Mouse (Mus musculus) bone marrow, adult 2 months (tissue): ENCODE measurements around the gene Stfa2l1. TPM values are rescaled to one million over a fixed set of nuclear protein-coding genes. Genes with fewer than 3 reads are reported as not detected.
"Not testable (repeated sequence)": the region's sequence is repeated elsewhere in the genome, so short reads cannot be mapped to it uniquely, and the experiment has no call there.

ENCODE experiments used
- H3K27ac ChIP-seq: fragments of 200-500 bp; 2 replicates; pipeline ENCODE4 v1.5.1; 2012; ENCODE audit warnings: low read depth, mild to moderate bottlenecking, control low read depth, inconsistent platforms, low read length; ENCODE audit not compliant: control insufficient read depth, poor library complexity, insufficient read depth
- H3K4me1 ChIP-seq: fragments of 200-500 bp; 2 replicates; pipeline ENCODE4 v1.6.1; 2011; ENCODE audit warnings: low read length; ENCODE audit not compliant: control insufficient read depth, insufficient read depth
- H3K4me3 ChIP-seq: fragments of 200-500 bp; replicated peaks from 2 replicates; pipeline ENCODE3; 2011; ENCODE audit warnings: mild to moderate bottlenecking, low read depth, low read length, control low read depth; ENCODE audit not compliant: control insufficient read depth
- CTCF ChIP-seq: fragments of 200-500 bp; IDR thresholded peaks from 2 replicates; pipeline ENCODE4 v1.5.1; 2011; ENCODE audit warnings: low read length, control low read depth; ENCODE audit not compliant: control insufficient read depth, insufficient read depth
- POLR2A ChIP-seq: fragments of 200-500 bp; IDR thresholded peaks from 2 replicates; pipeline ENCODE4 v1.6.1; 2011; ENCODE audit warnings: low read depth, mild to moderate bottlenecking, control low read depth, low read length, borderline replicate concordance; ENCODE audit not compliant: control insufficient read depth
- WGBS: fragments of 180-500 bp; shearing (Covaris S2); methylation state at CpG from one replicate; pipeline ENCODE4 v1.1.7; 2018; 5-methylcytosine and 5-hydroxymethylcytosine counted together
- polyA plus RNA-seq: library from polyadenylated mRNA; stranded (reverse); fragments of >200 nt; gene quantifications from 2 replicates; pipeline ENCODE4 v1.2.4, GENCODE M21; 2011; ENCODE audit warnings: low replicate concordance; ENCODE audit not compliant: missing spikeins, insufficient read depth, insufficient read length

Gene Stfa2l1
- polyA plus RNA-seq = 27.1 and 73.8 TPM in 2 replicates

DNA sequence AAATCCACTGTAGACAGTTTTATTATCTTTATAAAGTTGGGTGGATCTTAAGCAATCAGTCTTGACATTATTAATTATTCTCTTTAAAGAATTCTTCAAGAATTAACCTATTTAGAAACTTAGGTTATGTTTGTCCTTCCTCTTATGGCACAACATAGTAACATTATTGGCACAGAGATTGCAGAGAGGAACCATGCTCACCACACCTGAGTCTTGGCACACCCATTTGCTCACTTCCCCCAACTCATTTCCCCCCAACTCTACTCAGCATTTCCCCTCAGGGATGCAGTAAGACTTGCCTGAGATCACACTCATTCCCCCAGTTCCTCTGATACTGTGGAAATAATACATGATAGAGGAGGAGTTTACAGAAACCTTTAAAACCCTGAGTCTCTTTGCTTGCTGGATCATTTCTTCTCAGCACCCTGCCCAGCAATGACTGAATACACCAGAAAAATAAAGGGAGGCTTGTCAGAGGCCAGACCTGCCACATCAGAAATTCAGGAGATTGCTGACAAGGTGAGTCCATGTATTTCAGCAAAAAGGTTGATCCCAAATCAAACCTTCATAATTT lies at the start of gene Stfa2l1:
Stfa2l1 (plus strand) TSS at position 410 of the 574 bp plus-strand sequence.
- no peak within 1 kb of the TSS for H3K27ac ChIP-seq
- no peaks in the 10 kb centered on the region for H3K4me1 ChIP-seq
- no peak within 1 kb of the TSS for H3K4me3 ChIP-seq
- TF ChIP-seq CTCF (no peak), POLR2A (no peak)

DNA sequence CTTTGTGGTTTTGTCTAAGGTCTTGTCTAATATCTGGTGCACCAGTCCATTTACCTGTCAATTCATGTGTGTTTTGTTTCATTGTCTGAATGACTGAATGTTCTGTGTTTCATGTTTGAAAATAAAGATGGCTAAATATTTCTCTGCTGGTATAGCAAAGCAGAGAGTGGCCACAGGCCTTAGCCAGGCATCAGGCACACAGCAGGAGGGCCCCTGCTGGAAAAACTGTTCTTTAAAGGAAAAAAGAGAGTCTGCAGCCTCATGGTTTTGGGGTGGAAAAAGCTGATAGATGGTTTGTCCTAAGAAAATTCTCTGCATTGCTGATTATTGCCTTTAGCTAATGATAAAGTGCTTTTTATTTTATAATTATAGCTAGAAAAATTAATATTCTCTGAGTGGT lies 45.1 kb upstream of the Stfa2l1 start:
- not testable (repeated sequence) for H3K27ac ChIP-seq, H3K4me1 ChIP-seq, H3K4me3 ChIP-seq

DNA sequence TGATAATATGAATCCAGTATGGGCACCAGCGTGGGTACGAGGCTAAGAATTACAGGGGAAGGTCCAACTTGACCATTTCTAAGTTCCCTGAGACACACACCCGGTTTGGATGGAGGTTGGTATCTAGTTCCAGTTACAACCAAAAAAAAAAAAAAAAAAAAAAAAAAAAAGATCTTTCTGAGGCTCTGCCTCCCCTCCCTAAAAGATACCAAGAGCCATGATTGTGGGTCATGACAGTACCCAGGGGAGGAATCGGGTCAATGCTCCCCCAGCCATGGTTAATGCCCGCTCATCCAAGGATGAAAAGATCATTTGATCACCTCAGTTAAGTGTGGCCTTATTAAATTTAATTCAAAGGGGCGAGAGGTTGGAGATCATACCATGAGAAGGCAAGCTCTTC lies 40.9 kb upstream of the Stfa2l1 start:
- H3K4me1 ChIP-seq, H3K4me3 ChIP-seq, H3K27ac ChIP-seq: not testable (repeated sequence)
- WGBS = 79% methylated on average over 6 of the region's 6 CpGs

DNA sequence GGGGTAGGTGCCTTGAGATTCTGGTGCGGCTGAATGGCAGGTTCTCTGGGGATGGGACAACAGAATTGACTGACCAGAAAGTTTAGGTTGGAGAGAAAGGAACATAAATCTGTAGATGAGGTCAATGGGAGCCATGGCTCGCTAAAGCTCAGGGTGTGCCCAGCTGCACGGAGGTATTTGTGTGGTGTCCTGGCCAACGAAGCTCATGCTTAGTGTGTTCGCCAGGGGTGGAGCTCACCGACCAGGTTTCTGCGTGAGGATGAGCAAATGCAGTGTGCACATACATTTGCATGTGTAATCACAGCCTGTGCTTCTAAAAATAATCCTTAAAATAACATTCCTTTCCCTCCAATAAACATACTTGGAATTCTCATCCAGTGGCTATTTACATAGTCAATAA lies 28.5 kb upstream of the Stfa2l1 start:
- H3K4me1 ChIP-seq = no peaks in the 10 kb centered on the region
- no peak overlapping the region for H3K4me3 ChIP-seq
- H3K27ac ChIP-seq = no peak overlapping the region
- no peak for TF ChIP-seq POLR2A
- TF ChIP-seq CTCF = no peak
- 87% methylated on average over 7 of the region's 7 CpGs for WGBS

DNA sequence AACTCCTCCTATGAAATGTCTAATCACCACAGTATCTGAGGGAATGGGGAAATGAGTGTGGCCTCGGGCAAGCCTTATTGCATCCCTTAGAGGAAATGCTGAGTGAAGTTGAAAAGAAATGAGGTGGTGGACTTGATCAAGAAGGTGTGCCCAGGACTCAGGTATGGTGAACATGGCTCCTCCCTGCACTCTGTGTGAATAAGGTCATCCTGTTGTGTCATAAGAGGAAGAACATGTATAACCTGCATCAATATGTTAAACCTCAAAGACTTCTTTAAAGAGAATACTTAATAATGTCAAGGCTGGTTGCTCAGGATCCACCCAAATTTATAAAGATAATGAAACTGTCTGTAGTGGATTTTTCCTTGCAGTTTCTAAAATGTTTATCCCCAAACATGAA lies 25.5 kb upstream of the Stfa2l1 start, which contains the start of gene Csta1:
Csta1 (minus strand) TSS at position 101 of the 400 bp plus-strand sequence.
- Histone ChIP-seq H3K27ac (no peak within 1 kb of the TSS), H3K4me3 (no peak within 1 kb of the TSS), H3K4me1 (no peaks in the 10 kb centered on the region)
- 74% methylated on average over 1 of the region's 1 CpGs for WGBS
- TF ChIP-seq POLR2A = no peak
- TF ChIP-seq CTCF = no peak

DNA sequence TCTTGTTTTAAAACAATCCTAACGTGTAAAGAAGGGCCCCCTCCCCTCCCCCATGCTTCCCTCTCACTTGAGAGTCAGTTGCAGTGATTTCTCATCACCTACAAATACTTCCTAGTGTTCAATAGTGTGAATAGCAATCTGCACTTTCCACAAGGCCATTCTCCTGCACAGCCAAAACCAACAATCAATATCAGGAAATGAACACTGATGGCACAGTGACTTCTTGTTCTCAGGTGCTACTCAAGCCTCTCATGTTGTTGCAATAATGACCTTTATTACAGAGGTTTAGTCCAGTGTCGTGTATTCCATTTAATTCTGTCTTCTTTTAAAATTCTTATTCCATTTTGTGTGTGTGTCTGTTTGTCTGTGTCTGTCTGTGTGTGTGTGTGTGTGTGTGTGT lies 18.4 kb upstream of the Stfa2l1 start:
- H3K4me3 ChIP-seq = no peak overlapping the region
- TF ChIP-seq POLR2A (no peak), CTCF (no peak)
- H3K27ac ChIP-seq = no peak overlapping the region
- 57% methylated on average over 2 of the region's 2 CpGs for WGBS
- H3K4me1 ChIP-seq = no peaks in the 10 kb centered on the region

DNA sequence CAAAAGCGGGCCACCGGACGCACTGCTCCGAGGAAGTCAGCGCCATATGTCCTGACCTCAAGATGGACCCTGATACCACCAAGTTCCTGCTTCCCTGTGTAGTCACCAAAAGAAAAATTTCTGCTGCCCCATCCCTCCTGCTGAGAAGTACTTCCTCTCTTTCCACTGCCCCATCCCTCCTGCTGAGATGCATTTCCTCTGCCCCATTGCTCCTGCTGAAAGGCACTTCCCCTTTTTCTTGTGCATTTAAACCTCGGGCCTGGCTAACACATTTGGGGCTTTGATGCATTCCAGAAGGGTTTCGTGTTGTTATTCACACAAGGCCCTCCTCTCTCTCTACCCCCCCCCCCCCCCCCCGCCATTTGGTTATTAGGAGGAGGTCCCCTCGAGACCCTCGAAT lies 11.2 kb downstream of the Stfa2l1 start:
- H3K4me3 ChIP-seq = not testable (repeated sequence)

DNA sequence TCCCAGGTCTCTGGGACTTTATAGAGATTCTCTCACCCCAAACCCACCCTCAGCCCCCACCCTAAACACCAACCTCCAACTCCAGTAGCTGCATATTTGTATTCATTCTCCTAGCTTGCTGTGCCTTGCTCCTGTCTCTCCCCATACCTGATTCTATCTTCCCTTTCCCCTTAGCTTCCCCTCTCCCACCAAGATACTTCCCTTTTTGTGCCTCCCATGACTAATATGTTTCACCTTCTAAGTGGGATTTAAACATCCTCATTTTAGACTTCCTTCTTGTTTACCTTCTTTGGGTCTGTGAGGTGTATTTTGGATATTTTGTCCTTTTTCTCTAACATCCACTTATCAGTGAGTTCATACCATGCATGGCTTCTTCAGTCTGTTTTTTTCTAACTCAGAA lies 19.5 kb downstream of the Stfa2l1 start:
- Histone ChIP-seq H3K4me1 (no peaks in the 10 kb centered on the region), H3K27ac (no peak overlapping the region), H3K4me3 (no peak overlapping the region)
- TF ChIP-seq POLR2A (no peak), CTCF (no peak)

More for the DNA sequence above, 11.2 kb downstream of the Stfa2l1 start:
- H3K4me1 ChIP-seq, H3K27ac ChIP-seq: not testable (repeated sequence)
- 84% methylated on average over 10 of the region's 10 CpGs for WGBS

DNA sequence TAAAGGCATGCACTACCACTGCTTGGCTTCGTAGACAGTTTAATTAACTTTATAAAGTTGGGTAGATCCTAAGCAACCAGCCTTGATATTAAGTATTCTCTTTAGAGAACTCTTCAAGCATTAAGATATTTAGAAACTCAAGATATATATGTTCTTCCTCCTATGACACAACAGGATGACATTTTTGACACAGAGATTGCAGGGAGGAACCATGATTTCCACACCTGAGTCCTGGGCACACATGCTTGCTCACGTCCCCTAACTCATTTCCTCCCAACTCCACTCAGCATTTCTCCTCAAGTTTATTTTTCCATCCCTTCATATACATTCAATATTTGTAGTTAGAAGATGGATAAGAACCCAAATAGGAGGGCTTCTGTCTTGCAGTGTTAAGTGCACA lies 23.3 kb downstream of the Stfa2l1 start:
- Histone ChIP-seq H3K4me1 (no peaks in the 10 kb centered on the region), H3K4me3 (no peak overlapping the region), H3K27ac (no peak overlapping the region)
- no peak for TF ChIP-seq POLR2A
- TF ChIP-seq CTCF = no peak
- 61% methylated on average over 2 of the region's 2 CpGs for WGBS

DNA sequence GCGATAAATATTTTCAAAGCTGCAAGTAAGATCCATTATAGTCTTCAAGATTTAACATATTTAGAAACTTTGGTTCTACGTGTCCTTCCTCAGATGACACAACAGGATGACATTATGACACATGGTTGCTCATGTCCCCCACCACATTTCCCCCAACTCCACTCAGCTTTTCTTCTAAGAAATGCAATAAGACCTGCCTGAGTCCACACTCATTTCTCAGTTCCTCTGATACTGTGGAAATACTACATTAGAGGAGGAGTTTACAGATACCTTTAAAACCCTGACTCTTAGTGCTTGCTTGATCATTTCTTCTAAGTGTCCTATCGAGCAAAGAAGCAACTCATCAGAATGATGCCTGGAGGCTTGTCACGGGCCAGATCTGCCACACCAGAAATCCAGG lies 27.3 kb downstream of the Stfa2l1 start, which contains the start of gene Gm5483:
Gm5483 (plus strand) TSS at position 301 of the 400 bp plus-strand sequence.
- not testable (repeated sequence) for H3K4me3 ChIP-seq
- WGBS = 64% methylated on average over 4 of the region's 4 CpGs

More for the DNA sequence above, 27.3 kb downstream of the Stfa2l1 start, which contains the start of gene Gm5483:
- H3K4me1 ChIP-seq, H3K27ac ChIP-seq: not testable (repeated sequence)
